Mouse (Mus musculus) frontal cortex, postnatal 36 days (tissue): ENCODE results near the gene Pard3b.

Experiments
- DNase-seq, 2 experiments: peaks; one replicate each; pipeline ENCODE4 v3.0.0; 2022; ENCODE audit warnings: low spot score in 2 of 2

Pard3b gene

DNA sequence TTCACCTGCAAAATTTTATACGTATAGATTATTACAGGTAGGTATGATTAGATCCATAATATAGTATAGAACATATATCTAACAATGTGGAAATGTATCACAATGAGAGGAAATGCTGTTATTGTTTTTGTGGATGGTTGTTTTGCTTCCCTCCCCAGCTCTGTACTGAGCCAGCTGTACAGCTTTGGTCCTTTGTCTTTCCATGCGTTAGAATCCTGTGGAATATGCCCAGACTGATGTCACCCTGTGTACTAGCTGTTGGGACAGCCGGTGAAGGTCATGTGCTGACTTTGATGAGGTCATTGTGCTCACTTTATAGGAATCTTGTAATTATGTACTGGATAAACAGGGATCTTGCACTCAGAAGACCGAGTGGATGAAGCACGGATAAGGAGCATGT lies 286.9 kb downstream of the Pard3b start:
- no peak for DNase-seq

DNA sequence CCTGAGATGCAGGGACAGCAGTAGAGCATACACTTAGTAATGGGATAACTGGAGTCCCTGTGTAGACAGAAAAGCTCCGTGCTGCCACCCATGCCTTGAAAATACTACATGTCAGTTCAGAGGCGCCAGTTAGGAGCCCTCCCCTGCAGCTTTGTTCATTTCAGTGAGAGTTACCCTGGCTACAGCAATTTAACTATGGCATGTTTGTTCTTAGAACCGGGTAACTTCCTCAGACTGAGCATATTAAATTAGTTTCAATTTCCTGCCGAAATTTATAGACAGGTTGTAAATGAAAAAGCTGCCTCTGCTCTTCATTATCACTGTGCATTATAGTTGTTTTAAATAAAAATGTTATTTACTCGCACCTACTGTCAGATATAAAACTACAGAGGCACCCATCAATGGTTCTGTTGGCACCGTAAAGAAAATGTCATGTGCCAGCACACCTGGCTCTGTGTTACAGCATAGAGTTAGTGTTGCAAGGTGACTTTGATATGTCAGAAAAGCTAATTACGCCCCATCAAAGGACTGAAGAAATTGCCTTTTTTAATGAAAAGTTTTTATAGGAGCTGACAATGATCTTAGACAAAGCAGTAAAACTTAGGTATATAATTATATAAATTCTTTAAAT lies 289.6 kb downstream of the Pard3b start:
- DNase-seq: no peak

DNA sequence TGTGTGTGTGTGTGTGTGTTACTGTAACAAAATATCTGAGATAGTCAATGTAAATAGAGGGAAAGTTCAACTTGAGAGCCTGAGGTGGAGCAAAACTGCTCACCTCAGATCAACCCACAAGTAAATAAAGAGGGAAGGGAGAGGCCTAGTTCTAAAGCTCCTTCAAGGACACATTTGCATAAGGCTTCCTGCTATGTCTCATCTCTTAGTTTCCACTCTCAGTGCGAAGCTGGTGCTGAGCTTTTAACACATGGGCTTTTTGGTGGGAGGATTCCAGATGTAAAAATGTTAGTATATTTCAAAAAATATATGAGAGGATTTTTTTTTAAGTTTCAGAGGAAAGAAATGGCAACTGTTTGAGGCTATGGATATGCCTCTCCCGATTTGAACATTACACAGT lies 294.9 kb downstream of the Pard3b start:
- peak in 1 of 2 experiments; percentile 5 for DNase-seq

DNA sequence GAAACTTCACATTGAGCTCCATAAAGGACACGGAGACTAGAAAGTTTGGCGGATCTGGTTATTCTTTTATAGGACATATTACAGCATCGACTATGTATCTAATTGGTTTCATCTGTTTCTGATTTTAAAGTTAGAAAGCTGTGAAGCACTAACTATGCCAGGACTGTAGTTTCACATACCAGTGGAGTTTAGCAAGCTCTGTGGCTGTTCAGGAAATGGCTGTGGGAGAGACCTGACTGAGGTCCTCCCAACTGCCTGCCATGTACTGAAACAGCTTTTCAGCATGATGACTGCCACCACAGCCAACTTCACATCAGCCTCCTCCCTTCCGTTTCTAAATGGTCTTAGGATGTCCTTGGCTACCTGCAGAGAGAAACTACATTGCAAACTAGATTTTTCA lies 296.1 kb downstream of the Pard3b start:
- DNase-seq: no peak

DNA sequence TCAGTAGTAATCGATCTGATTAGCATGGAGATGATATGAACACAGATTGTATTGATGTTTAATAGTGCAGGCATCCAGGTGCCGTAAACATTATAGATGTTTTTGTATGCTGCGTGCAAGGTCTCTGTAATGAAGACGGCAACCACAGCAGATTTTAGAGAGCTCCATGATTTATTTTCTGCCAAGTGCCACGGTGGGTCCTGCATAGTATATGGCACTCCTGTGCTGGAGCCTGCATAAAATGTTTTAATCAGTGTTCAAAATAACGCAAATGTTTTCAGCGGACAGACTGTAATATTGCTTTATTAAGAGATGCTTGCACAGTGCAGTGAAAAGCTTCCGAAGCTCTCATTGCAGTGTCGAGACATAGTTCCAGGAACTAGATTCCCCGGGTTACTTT lies 301.3 kb downstream of the Pard3b start:
- no peak for DNase-seq

DNA sequence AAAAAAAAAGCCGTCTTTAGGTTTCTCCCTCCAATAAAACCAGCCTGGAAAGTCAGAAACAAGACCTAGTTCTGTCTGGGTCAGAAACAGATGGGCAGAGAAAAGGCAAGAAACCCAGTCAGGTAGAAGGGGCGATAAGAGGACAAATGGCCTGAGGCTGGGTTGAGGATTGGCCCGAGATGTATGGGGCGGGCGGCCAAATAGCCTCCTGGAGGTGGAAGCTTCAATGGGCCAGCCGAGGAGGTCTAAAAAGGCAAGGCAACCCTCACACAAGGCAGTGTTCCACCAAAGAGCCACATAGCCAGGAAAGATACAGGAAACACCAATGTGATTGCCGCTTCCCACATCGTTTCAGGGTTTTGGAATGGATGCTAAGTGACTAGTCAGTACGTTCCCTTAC lies 322.9 kb downstream of the Pard3b start:
- no peak for DNase-seq

DNA sequence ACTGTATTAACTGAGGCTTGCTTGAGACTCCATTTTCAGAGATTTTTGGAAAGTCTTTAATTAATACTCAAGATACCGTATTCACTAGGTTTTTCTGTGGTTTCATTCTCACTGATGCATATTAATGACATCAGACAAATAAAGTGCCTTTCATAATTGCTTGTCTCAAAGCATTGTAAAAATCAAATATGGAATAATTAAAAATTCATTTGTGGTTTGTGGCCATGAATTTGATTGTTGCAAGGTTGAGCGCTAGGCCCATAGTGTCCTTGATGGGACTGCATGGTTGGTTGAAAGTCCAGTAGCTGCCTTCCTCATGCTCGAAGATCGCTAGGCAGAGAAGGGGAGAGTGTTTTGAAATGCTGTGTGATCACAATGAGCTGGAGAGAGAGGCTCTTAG lies 323.9 kb downstream of the Pard3b start:
- no peak for DNase-seq

DNA sequence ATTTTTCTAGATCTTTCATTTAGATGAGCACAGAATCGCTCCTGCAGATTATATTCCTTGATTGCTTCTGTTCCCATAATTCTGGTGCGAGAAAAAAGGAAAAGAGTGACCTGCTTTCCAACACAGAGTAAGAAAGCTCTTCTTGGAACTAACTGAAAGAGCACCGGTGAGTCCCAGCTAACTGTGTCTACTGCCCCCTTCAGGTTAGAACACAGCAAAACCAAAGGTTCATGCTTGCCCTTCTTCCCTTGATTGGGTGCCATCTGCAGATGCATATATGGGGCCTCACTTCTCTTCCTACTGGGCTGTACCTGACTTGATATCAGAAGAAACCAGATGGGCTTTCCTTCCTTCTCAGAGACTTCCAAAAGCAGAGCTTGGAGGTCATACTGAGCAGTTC lies 328.5 kb downstream of the Pard3b start:
- DNase-seq: no peak

DNA sequence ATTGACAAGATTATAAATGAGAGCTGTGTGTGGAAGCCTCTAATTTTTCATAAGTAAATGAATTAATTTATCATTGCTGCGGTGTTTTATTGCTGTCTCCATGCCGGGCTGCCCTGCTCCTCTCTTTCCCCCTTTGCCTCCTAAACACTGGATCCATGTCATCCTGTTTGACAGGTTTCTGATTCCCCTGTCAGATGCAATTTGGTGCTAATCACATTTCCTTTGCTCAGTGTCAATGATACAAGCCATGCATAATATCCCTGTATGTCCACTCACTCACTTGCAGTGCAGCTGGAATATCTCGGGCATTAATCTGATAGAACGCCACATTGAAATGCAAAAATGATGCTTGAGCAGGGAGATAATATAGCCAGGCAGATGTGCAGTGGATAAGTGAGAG lies 329.2 kb downstream of the Pard3b start:
- no peak for DNase-seq

DNA sequence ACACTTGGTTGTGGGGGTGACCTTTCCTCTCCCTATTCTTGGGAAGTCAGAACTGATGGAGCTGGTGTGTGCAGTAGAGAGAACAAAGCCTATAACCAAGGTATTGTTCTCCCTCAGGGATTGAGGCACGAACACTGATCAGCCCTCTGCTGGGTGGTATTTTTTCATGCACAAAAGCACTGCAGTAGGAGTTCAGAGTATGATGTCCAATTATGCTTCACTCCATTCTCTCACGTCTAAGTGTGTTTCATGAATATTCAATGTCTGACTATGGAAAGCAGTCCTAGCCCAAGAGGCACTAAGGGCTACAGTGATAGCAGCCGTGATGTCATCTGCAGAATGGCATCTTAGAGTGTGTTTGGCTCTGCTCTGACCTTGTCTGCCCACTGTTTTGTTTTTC lies 359.1 kb downstream of the Pard3b start:
- no peak for DNase-seq

DNA sequence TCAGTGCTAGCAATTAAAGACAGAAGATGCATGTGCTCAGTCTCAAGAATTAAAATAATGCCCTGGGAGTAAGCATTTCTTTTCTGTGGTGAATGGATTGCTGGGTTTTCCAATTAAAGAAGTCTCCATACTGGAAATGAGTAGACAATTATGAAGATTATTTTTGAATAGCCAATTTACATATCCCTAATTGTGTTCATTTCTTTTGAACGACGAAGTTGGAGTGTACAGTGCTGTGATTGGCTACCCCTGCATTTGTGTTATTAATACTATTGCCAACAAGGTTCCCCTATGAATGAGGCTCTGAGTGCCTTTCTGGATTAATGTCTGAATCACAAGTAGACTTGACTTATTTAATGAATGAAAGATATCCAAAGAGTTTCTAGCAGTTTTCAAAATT lies 370.2 kb downstream of the Pard3b start:
- no peak for DNase-seq

DNA sequence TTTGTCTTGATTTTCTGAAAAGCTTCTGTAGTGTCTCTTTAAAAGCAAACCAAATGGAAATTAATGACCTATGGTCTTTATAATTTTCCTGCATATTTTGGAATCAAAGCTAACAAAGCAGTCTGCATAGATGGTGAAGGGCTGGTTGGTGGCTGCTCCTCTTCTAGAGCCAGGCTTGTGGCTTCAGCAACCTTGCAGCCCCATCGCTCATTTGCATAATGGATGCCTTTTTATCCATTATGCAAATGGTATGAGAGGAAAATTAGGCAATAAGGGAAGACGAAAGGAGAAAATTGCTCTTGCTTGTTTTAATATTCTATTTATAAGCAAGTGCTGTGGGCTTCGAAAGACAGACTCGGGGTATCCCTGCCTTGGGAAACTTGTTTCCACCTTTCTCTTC lies 373.1 kb downstream of the Pard3b start:
- no peak for DNase-seq

DNA sequence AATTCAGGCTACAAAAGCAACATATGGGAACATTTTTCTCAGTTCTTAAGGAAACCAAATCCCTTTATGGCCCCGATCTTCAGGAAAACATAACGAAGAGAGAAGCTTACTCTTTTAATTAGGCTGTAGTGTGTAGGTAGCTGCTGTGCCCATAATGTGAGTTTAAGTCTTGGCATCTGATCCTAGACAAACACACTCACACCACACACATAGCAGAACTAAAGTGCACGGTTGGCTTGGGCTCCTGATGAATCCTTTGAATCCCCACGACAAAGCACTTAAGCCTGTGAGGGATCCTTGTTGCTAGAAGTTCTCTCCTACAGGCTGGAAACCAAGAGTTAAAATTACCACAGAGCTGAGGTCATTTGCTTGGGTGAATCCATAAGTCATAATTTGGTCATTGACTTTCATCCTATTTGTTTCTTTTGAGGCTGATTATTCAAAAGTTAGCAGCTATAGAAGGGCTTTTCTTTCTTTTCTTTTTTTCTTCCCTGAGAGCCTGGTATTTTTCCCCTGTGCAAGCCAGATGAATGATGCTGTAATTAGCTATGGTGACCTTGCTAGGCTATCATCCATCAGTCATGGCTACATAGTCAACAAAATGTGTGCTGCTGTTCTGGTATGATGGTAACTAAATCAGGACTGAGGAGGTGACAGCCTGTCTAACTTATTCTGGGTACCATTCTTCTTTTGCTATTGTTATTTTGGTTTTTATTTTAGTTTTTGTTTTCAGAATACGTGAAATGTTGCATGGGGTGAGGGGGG lies 378.1 kb downstream of the Pard3b start:
- no peak for DNase-seq

DNA sequence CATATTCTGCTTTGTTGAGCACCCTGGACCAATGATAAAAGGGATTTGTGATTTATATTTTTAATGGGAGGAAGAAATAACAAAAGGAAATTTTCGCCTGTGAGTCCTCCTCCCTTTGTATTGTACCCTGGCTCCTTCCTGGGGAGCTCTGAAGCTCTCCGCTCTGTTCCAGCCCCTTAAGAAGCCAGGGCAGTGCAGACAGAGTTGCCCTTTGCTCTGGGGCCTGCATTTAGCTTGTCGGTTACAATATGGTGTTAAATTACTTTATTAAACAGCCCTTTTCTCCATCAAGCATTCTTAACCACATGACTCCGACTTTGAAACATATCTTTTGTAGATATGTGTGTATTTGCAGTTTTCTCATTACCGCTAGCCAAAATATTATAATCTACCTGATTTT lies 379.7 kb downstream of the Pard3b start:
- no peak for DNase-seq

DNA sequence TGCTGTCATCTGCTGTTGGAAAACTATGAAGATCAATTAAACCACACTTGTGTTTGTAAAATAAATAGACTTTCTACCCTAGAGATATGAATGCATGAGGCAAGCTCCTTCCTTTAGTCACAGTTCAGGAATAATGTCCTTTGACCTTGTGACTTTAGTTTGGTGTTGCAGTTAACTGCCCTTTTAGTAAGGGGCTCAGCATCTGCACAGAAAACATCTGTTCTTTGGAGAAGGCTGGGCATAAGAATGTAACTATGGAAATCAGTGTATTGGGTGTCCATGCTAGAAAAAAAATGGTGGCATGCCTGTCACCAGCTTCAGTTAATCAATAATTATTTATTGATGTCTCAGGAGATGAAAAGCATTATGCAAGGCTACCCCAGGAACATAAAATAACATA lies 381.1 kb downstream of the Pard3b start:
- DNase-seq: no peak

DNA sequence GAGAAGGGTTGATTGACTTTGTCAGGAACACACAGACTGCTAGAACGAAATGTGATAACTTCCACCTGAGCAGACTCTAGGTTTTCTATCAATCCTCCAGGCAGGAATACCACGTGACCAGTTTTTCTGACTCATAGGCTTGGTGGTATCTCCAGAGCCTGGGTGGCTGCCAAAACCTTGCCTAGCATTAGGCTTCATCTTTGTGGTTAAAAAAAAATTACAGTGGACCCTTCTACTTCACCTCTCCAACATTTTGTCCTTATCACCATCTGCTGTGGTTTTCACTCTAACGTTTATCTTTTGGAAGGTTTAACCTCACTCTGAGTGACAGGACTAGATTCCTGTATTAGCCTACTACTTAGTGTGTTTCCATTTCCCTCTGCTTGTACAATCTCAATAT lies 403.1 kb downstream of the Pard3b start:
- no peak for DNase-seq

DNA sequence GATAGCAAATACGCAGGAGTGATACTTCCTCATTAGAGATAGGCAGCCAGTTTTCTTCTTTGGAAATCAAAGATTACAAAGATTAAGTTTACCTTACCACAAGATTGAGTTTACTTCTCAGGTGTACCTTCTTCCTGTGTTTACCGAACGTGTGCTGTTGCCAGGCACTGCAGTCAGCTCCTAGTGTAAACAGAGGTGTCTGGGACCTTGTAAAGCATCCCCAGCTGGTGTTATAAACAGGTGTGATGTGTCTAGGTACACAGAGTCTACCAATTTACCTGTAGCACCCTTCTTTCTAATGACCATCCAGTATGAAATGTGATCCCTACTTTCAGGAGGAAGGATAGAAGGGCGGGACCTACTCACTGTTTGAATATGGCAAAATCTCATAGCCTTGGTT lies 410.0 kb downstream of the Pard3b start:
- DNase-seq: no peak

DNA sequence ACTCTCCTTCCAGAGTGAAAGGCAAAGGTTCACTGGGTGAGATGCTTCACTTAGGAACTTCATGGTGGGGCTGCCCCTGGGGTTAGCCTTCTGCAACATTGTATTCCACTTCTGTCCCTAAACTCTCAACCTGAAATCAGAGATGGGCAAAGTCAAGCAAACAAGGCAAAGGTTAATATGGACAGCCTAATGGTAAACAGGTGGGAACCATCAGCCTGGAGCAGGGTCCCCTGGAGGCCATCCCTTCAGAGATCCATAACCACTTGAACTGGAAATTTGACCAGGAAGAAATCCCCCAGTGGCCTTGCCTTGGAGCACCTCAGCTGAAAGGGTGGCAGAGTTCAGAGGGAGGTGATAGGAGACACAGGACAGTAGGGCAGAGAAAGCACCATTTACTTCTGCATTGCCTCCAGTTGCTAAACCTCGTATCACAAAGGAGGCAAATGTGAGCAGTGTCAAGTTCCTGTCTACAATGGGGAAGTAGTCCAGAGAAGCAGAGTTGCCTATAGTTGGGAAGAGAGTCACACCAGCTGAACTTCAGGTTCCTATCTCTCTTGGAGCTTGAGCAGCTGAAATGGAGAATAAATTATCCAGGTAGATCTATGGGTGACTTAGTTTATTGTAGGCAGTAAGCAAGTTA lies 412.7 kb downstream of the Pard3b start:
- no peak for DNase-seq

DNA sequence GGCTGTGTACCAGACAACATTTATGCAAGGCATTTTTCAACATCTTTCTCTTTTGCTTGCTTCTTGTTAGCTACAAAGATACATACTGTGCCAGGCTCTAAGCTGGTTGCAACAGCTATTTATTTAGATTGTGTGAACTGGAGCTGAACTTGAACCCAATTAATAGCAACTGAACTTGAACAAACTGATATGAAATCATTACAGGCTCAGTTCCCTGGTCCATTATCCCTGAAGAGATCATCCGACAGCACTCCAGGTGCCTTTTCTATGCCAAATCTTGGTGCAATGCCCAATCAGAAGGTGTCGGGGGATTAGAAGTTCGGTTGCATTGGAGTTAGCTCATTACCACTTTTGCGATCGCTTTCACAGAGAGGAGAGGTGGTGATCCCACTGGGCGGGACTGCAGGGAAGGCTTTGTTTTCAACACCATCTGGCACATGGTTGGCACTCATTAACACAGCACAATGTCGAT lies 414.6 kb downstream of the Pard3b start:
- DNase-seq: no peak

DNA sequence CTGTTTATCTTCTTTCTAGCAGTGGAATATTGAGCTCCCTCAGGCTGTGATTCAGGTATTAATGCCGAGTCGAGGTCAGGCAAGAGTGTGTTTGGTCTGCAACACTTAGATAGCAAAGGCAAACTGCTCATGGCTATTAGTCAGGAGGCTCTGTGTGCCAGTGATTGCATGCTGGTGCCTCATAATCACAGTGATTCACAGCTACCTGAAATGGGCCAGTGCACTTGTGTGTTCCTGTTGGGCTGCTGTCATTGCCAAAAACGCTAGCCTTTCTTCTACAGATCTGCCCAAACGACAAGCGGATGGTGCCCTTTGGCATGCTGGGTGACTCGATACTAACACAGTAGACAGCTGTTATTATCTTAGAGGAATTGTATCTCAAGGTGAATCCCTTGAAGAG lies 416.7 kb downstream of the Pard3b start:
- DNase-seq: no peak

DNA sequence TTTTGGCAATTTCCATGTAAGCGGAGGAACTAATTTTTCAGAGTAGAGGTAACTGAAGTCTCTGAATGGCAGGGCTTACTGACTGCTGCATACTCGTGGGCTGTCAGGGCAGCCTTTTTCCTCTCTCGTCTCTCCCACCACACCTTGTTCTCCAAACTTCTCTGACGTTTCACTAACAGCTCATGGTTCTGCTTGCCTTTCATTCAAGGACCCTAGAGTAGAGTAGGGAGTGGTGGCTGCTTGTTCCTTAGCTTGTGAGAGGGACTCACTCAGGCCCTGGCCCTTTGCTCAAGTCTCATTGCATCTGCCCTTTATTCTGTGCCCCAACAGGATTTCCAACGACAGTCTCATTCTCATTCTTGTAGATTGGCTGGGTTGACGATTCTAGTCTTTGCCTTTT lies 432.0 kb downstream of the Pard3b start:
- DNase-seq: no peak

DNA sequence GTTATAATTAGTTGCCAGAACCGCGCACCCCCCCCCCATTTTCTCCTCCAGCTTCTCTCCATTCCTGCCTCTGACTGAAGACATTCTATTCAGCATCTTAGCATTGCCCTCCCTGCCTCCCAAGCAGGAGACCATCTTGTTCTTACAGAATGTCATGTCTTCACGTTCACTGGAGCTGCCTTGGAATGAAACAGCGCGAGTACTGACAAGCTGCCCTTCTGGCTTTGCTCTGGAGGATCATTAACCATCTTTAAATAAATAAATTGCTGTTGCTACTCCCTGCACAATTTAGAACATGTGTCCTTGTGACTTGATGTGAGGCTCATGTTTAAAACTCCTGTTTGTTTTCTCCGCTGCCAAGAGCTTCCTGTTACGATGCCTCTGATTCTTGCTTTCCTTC lies 432.5 kb downstream of the Pard3b start:
- no peak for DNase-seq

DNA sequence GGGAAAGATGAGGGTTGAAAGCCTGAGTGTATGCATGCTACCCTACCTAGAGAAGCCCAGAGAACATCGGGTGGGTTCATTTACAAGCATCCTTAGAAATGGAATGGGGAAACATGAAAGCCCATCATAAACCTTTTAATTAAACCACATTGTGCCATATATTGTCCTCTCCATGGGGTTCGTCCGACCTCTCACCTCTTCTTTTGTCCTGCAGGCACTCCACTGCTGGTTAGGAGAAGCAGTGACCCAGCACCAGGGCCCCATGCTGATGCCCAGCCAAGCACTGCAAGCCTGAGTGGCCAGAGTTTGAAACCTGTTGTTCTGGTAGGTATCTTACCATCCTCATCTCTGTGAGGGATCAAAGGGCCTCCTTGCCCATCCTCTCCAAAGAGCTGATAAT lies 437.5 kb downstream of the Pard3b start:
- no peak for DNase-seq
